Mouse (Mus musculus) MEL (cell line): ENCODE measurements around the gene Nlk.

Experiments
- CTCF ChIP-seq, 3 experiments: IDR thresholded peaks in 2 of 3; conservative IDR thresholded peaks in 1 of 3; 2 replicates each; pipeline ENCODE4 v1.5.1; 2011 to 2012; ENCODE audit warnings: low read length in 3 of 3, low read depth in 2 of 3, mild to moderate bottlenecking in 2 of 3, improper control_type of control experiment in 1 of 3, inconsistent platforms in 1 of 3, mixed read lengths in 1 of 3, moderate library complexity in 1 of 3; ENCODE audit not compliant: control insufficient read depth in 1 of 3, insufficient read depth in 1 of 3, poor library complexity in 1 of 3, severe bottlenecking in 1 of 3
- GATA1 ChIP-seq: IDR thresholded peaks from 2 replicates; pipeline ENCODE4 v1.6.1; 2011; ENCODE audit warnings: low read depth, low read length, improper control_type of control experiment
- MAFK ChIP-seq: IDR thresholded peaks from 2 replicates; pipeline ENCODE4 v1.6.1; 2011; ENCODE audit warnings: low read depth, mild to moderate bottlenecking, low read length, improper control_type of control experiment, borderline replicate concordance
- POLR2AphosphoS2 ChIP-seq: IDR thresholded peaks from 2 replicates; pipeline ENCODE4 v1.6.1; 2011; ENCODE audit warnings: low read length, improper control_type of control experiment

GRCm38 (mm10) chr11:78604826-78605225 lies 92.3 kb downstream of the Nlk start:
- no peak for TF ChIP-seq CTCF (IDR thresholded peaks at IDR 0.05 in 2 of 3, conservative IDR thresholded peaks at IDR 0.05 in 1 of 3; ENCODE audit: control insufficient read depth in 1 of 3, insufficient read depth in 1 of 3, low read depth in 2 of 3, low read length in 3 of 3, poor library complexity in 1 of 3, severe bottlenecking in 1 of 3)
- TF ChIP-seq MAFK: no peak
- TF ChIP-seq GATA1: peak; percentile 87
- TF ChIP-seq POLR2AphosphoS2: no peak
